28 mouse cellular contexts compared by ENCODE assay signal in the genomic region with DNA sequence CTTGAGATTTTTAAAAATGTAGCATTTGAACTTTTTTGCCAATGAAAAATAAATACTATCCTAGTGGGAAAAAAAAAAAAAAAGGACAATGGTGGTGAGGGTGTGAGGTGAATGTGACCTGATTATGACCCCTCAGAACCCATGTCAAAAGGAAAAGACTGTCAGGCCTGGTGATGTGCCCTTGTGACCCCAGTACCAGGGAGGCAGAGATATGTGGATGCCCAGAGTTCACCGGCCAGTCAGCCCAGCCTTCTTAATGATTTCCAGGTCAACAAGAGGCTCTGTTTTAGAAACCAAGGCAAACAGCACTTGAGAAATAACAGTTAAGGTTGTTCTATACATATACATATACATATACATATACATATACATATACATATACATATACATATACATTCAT. TPM values are rescaled to one million over a fixed set of nuclear protein-coding genes. Genes with fewer than 3 reads are reported as not detected.
DNase-seq lines count a peak whose midpoint lies in the region; TF ChIP-seq lines count a peak whose summit lies in the region.
"Had no signal": no experiment of that assay in that cellular context is flagged by ENCODE, and none has a peak within 500 bp of the region (broad histone marks: within the 10 kb centered on the region; RNA-seq: fewer than 3 reads in every experiment).

No protein-coding gene starts in this region.

- H3K27me3 ChIP-seq in kidney, adult 2 months (replicated peaks; ENCODE audit: control insufficient read depth, insufficient read depth, low read length): no peaks in the 10 kb centered on the region
- 0 out of 2 replicates have a peak, but pooled peaks cover 5% of the 10 kb centered on the region for H3K27me3 ChIP-seq in embryonic facial prominence, embryonic 10.5 days (replicated peaks; ENCODE audit: low read depth, poor library complexity, severe bottlenecking)
- H3K27me3 ChIP-seq: CH12.LX; embryonic facial prominence, embryonic 13.5 days; embryonic facial prominence, embryonic 15.5 days; forebrain, embryonic 12.5 days; Patski had no signal

- TF ChIP-seq CTCF in kidney, adult 2 months (conservative IDR thresholded peaks at IDR 0.05; ENCODE audit: insufficient read depth, insufficient read length, low read depth, low read length): no peak

- no peak overlapping the region for H3K4me3 ChIP-seq in kidney, adult 2 months (ENCODE audit: insufficient read depth, low read depth, low read length)
- no peak overlapping the region for H3K4me3 ChIP-seq in embryonic facial prominence, embryonic 10.5 days
- H3K4me3 ChIP-seq: embryonic facial prominence, embryonic 13.5 days; embryonic facial prominence, embryonic 15.5 days; erythroblast, embryonic 14.5 days; forebrain, embryonic 10.5 days; forebrain, embryonic 12.5 days had no signal

- no peaks in the 10 kb centered on the region for H3K4me1 ChIP-seq in kidney, adult 2 months (ENCODE audit: control insufficient read depth, insufficient read depth, low read length)
- H3K4me1 ChIP-seq in embryonic facial prominence, embryonic 10.5 days: peaks cover 58% of the 10 kb centered on the region

- 52% methylated on average over 1 of the region's 1 CpGs for WGBS in kidney, adult 2 months
- WGBS in embryonic facial prominence, embryonic 10.5 days: 32% methylated on average over 1 of the region's 1 CpGs

- no peaks in the 10 kb centered on the region for H3K9me3 ChIP-seq in embryonic facial prominence, embryonic 10.5 days
- H3K9me3 ChIP-seq: embryonic facial prominence, embryonic 13.5 days; embryonic facial prominence, embryonic 15.5 days; forebrain, embryonic 10.5 days; forebrain, embryonic 12.5 days; G1E had no signal

- TF ChIP-seq POLR2A in kidney, adult 2 months (IDR thresholded peaks at IDR 0.05; ENCODE audit: low read depth, low read length): no peak

- peak; percentile 58 for DNase-seq in embryo, embryonic 10 days (ENCODE audit: low spot score)
- DNase-seq in embryo, embryonic 11 days: no peak
- DNase-seq in kidney, adult 2 months: peak; percentile 8
- DNase-seq in kidney, adult 9 months: no peak
- DNase-seq in embryonic facial prominence, embryonic 10.5 days (ENCODE audit: low spot score): peak; percentile 24
- DNase-seq: adrenal gland, adult 8-10 months; adrenal gland, postnatal 14 days; adrenal gland, postnatal 36 days; B cell, adult 2 months; cerebellum, adult 11-12 months; cerebellum, adult 2 months; cerebellum, adult 9-10 months; cerebellum, postnatal 10 days; cerebellum, postnatal 25 days had no signal

- H3K36me3 ChIP-seq in kidney, adult 2 months (ENCODE audit: control insufficient read depth, insufficient read depth, low read length): no peaks in the 10 kb centered on the region
- H3K36me3 ChIP-seq in embryonic facial prominence, embryonic 10.5 days (replicated peaks): no peaks in the 10 kb centered on the region
- H3K36me3 ChIP-seq: embryonic facial prominence, embryonic 13.5 days; embryonic facial prominence, embryonic 15.5 days; forebrain, embryonic 10.5 days; forebrain, embryonic 12.5 days; G1E had no signal

- H3K27ac ChIP-seq in kidney, adult 2 months (ENCODE audit: insufficient read depth, low read depth, low read length): no peak overlapping the region
- H3K27ac ChIP-seq in embryonic facial prominence, embryonic 10.5 days (replicated peaks): no peak overlapping the region
- H3K27ac ChIP-seq: embryonic facial prominence, embryonic 13.5 days; embryonic facial prominence, embryonic 15.5 days; forebrain, embryonic 10.5 days; forebrain, embryonic 12.5 days had no signal

RNA-seq across cellular contexts. Expression of a gene that starts 60.0 kb away (rescaled TPM):
- 1.2 TPM in 2 replicates for polyA plus RNA-seq in kidney, adult 2 months (2012; rRNA removed)
- 0.21 and 0.51 TPM in 2 replicates for polyA plus RNA-seq in embryonic facial prominence, embryonic 10.5 days (2016; fragmentation: Nextera tagmentation; extraction: Ambion mirVana)
- polyA plus RNA-seq: activated CD4-positive, CD25-positive, alpha-beta regulatory T cell, adult 4 months; CD4-positive, CD25-positive, alpha-beta regulatory T cell, adult 4 months; cerebellum, adult 2 months; cortical plate, adult 2 months; erythroblast, embryonic 14.5 days; forebrain, embryonic 10.5 days; forebrain, embryonic 14.5 days; forebrain, embryonic 16.5 days; frontal cortex, adult 2 months; G1E; Patski had no signal

Comparison
In these comparisons a context has a peak if more than half of its experiments do, and no peak if none do; other contexts are left out.
1. DNase-seq: peak in embryo, embryonic 10 days (single experiment), kidney, adult 2 months (single experiment) and embryonic facial prominence, embryonic 10.5 days (single experiment); none in embryo, embryonic 11 days (single experiment) and kidney, adult 9 months (single experiment).